In the genomic region with DNA sequence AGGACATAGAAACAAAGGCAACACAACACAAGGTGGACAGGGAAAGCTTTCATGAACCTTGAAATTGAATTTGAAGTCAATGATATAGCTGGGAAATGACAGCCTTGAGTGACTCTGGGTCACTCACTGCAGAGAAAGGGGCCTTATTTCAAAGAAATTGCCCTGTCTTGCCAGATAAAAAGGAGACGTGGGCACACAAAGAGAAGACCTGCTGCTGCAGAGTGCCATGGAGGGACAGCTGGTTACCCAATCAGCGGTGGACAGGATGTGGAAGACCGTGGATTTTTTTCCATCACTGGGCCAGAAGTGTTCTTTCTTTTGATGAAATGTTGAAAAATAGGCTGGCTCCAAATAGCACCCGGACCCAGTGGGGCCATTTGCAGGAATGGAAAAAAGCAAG, we compare ENCODE assay signal across 21 mouse cellular contexts.
DNase-seq lines count a peak whose midpoint lies in the region; ATAC-seq and TF ChIP-seq lines count a peak whose summit lies in the region.
"Had no signal": no experiment of that assay in that cellular context is flagged by ENCODE, and none has a peak within 500 bp of the region (broad histone marks: within the 10 kb centered on the region; RNA-seq: fewer than 3 reads in every experiment).

No protein-coding gene starts in this region.

- H3K27ac ChIP-seq in forebrain, embryonic 12.5 days: 0 out of 2 replicates have a peak overlapping the region, but pooled peaks have one; percentile 53
- H3K27ac ChIP-seq in forebrain, embryonic 10.5 days: no peak overlapping the region
- H3K27ac ChIP-seq in forebrain, embryonic 14.5 days (ENCODE audit: low read depth, low read length): peak overlapping the region; percentile 22; the same call in 1 of the 2 replicates
- no peak overlapping the region for H3K27ac ChIP-seq in forebrain, postnatal 0 days (ENCODE audit: low read depth, low read length)
- H3K27ac ChIP-seq in hindbrain, embryonic 13.5 days: 0 out of 2 replicates have a peak overlapping the region, but pooled peaks have one; percentile 9
- H3K27ac ChIP-seq in hindbrain, embryonic 10.5 days: no peak overlapping the region
- H3K27ac ChIP-seq in CH12.LX (ENCODE audit: insufficient read depth, low read depth): no peak overlapping the region
- H3K27ac ChIP-seq: embryonic facial prominence, embryonic 13.5 days; embryonic facial prominence, embryonic 15.5 days had no signal

- H3K4me1 ChIP-seq in forebrain, embryonic 12.5 days: peaks cover 11% of the 10 kb centered on the region; the same call in 1 of the 2 replicates
- H3K4me1 ChIP-seq in forebrain, embryonic 10.5 days: peaks cover 6% of the 10 kb centered on the region
- peaks cover 4% of the 10 kb centered on the region for H3K4me1 ChIP-seq in forebrain, embryonic 14.5 days (ENCODE audit: control insufficient read depth, insufficient read depth, low read length)
- H3K4me1 ChIP-seq in forebrain, postnatal 0 days (ENCODE audit: insufficient read depth): no peaks in the 10 kb centered on the region
- peaks cover 9% of the 10 kb centered on the region for H3K4me1 ChIP-seq in hindbrain, embryonic 13.5 days (replicated peaks)
- peaks cover 18% of the 10 kb centered on the region; the same call in 1 of the 2 replicates for H3K4me1 ChIP-seq in hindbrain, embryonic 10.5 days (replicated peaks)
- H3K4me1 ChIP-seq in CH12.LX (ENCODE audit: control insufficient read depth in 1 of 2, insufficient read depth in 2 of 2): peaks cover 0 to 10% of the 10 kb centered on the region in 2 experiments; a peak in 2 of 4 replicates
- H3K4me1 ChIP-seq: embryonic facial prominence, embryonic 13.5 days; embryonic facial prominence, embryonic 15.5 days had no signal

- H3K79me2 ChIP-seq in CH12.LX (replicated peaks; ENCODE audit: control insufficient read depth, extremely low read depth, insufficient read depth, poor library complexity, severe bottlenecking): no peaks in the 10 kb centered on the region

- in situ Hi-C loops in CH12.LX (cut with MboI; ENCODE audit: low pct_ligation_motif_present, low pct_unique_long_range_greater_than_20kb, low sequenced_read_pairs): no loop called here

- dilution Hi-C loops in CH12.LX (cut with MboI; ENCODE audit: extremely low pct_ligation_motif_present, extremely low pct_unique_long_range_greater_than_20kb, low sequenced_read_pairs): no loop called here

- H3K4me2 ChIP-seq in forebrain, embryonic 12.5 days: no peak overlapping the region
- H3K4me2 ChIP-seq in forebrain, embryonic 14.5 days (ENCODE audit: low read length): no peak overlapping the region
- no peak overlapping the region for H3K4me2 ChIP-seq in forebrain, postnatal 0 days (ENCODE audit: low read depth)
- H3K4me2 ChIP-seq in hindbrain, embryonic 13.5 days: no peak overlapping the region
- 0 out of 2 replicates have a peak overlapping the region, but pooled peaks have one; percentile 35 for H3K4me2 ChIP-seq in CH12.LX (ENCODE audit: insufficient read depth, low read depth, poor library complexity, severe bottlenecking)
- H3K4me2 ChIP-seq: embryonic facial prominence, embryonic 13.5 days; embryonic facial prominence, embryonic 15.5 days had no signal

- H3K27me3 ChIP-seq in forebrain, embryonic 12.5 days: no peaks in the 10 kb centered on the region; the same call in 1 of the 2 replicates
- H3K27me3 ChIP-seq in forebrain, embryonic 10.5 days (ENCODE audit: poor library complexity, severe bottlenecking): no peaks in the 10 kb centered on the region
- no peaks in the 10 kb centered on the region for H3K27me3 ChIP-seq in forebrain, embryonic 14.5 days (replicated peaks; ENCODE audit: control insufficient read depth, insufficient read depth, low read length)
- H3K27me3 ChIP-seq in forebrain, postnatal 0 days (ENCODE audit: insufficient read depth, low read length): no peaks in the 10 kb centered on the region
- 0 out of 2 replicates have a peak, but pooled peaks cover 3% of the 10 kb centered on the region for H3K27me3 ChIP-seq in hindbrain, embryonic 13.5 days
- H3K27me3 ChIP-seq in hindbrain, embryonic 10.5 days (ENCODE audit: insufficient read depth, poor library complexity, severe bottlenecking): no peaks in the 10 kb centered on the region
- no peaks in the 10 kb centered on the region for H3K27me3 ChIP-seq in CH12.LX (replicated peaks)
- H3K27me3 ChIP-seq: embryonic facial prominence, embryonic 13.5 days; embryonic facial prominence, embryonic 15.5 days had no signal

- no peak overlapping the region for H3K4me3 ChIP-seq in forebrain, embryonic 12.5 days (replicated peaks)
- no peak overlapping the region for H3K4me3 ChIP-seq in forebrain, embryonic 10.5 days
- no peak overlapping the region for H3K4me3 ChIP-seq in forebrain, embryonic 14.5 days (ENCODE audit: low read depth, low read length)
- no peak overlapping the region for H3K4me3 ChIP-seq in forebrain, postnatal 0 days (ENCODE audit: low read depth, low read length)
- H3K4me3 ChIP-seq in hindbrain, embryonic 13.5 days: no peak overlapping the region
- H3K4me3 ChIP-seq in hindbrain, embryonic 10.5 days: no peak overlapping the region
- no peak overlapping the region for H3K4me3 ChIP-seq in CH12.LX (replicated peaks in 1 of 3; ENCODE audit: low read depth in 2 of 3, low read length in 2 of 3, poor library complexity in 1 of 3)
- H3K4me3 ChIP-seq: embryonic facial prominence, embryonic 13.5 days; embryonic facial prominence, embryonic 15.5 days; erythroblast, embryonic 14.5 days had no signal

- H3K9me3 ChIP-seq in forebrain, embryonic 12.5 days: no peaks in the 10 kb centered on the region
- no peaks in the 10 kb centered on the region for H3K9me3 ChIP-seq in forebrain, embryonic 10.5 days
- no peaks in the 10 kb centered on the region for H3K9me3 ChIP-seq in forebrain, embryonic 14.5 days (replicated peaks; ENCODE audit: control insufficient read depth, low read length)
- no peaks in the 10 kb centered on the region for H3K9me3 ChIP-seq in forebrain, postnatal 0 days (ENCODE audit: low read length)
- no peaks in the 10 kb centered on the region for H3K9me3 ChIP-seq in hindbrain, embryonic 13.5 days
- H3K9me3 ChIP-seq in hindbrain, embryonic 10.5 days: no peaks in the 10 kb centered on the region
- no peaks in the 10 kb centered on the region for H3K9me3 ChIP-seq in CH12.LX (replicated peaks; ENCODE audit: low read length)
- H3K9me3 ChIP-seq: embryonic facial prominence, embryonic 13.5 days; embryonic facial prominence, embryonic 15.5 days had no signal

- no peak for TF ChIP-seq RAD21 in CH12.LX (IDR thresholded peaks at IDR 0.05; ENCODE audit: low read depth, low read length)

- no peak; the same call in 1 of the 2 replicates for ATAC-seq in forebrain, embryonic 12.5 days (ENCODE audit: low FRiP score)
- ATAC-seq in forebrain, embryonic 14.5 days: peak; percentile 68
- ATAC-seq in forebrain, postnatal 0 days: no peak
- no peak for ATAC-seq in hindbrain, embryonic 13.5 days (ENCODE audit: low FRiP score)
- ATAC-seq: CD4-positive, CD25-positive, alpha-beta regulatory T cell, adult 4 months had no signal

- TF ChIP-seq CTCF in forebrain, postnatal 0 days (IDR thresholded peaks at IDR 0.05; ENCODE audit: low read depth): no peak
- no peak for TF ChIP-seq CTCF in CH12.LX (conservative IDR thresholded peaks at IDR 0.05 in 1 of 2, IDR thresholded peaks at IDR 0.05 in 1 of 2; ENCODE audit: low read depth in 2 of 2, low read length in 2 of 2)

- H3K9ac ChIP-seq in forebrain, embryonic 12.5 days: no peak overlapping the region
- no peak overlapping the region for H3K9ac ChIP-seq in forebrain, embryonic 14.5 days (ENCODE audit: low read length)
- no peak overlapping the region for H3K9ac ChIP-seq in forebrain, postnatal 0 days
- no peak overlapping the region for H3K9ac ChIP-seq in hindbrain, embryonic 13.5 days
- H3K9ac ChIP-seq in CH12.LX (ENCODE audit: insufficient read depth, low read depth): no peak overlapping the region
- H3K9ac ChIP-seq: embryonic facial prominence, embryonic 13.5 days; embryonic facial prominence, embryonic 15.5 days had no signal

- 58% methylated on average over 4 of the region's 4 CpGs for WGBS in forebrain, embryonic 12.5 days
- 88% methylated on average over 4 of the region's 4 CpGs for WGBS in forebrain, embryonic 10.5 days
- WGBS in forebrain, embryonic 14.5 days: 58% methylated on average over 4 of the region's 4 CpGs
- WGBS in forebrain, postnatal 0 days: 62% methylated on average over 4 of the region's 4 CpGs
- 56% methylated on average over 4 of the region's 4 CpGs for WGBS in hindbrain, embryonic 13.5 days
- WGBS in hindbrain, embryonic 10.5 days: 79% methylated on average over 4 of the region's 4 CpGs

- TF ChIP-seq EP300 in CH12.LX (IDR thresholded peaks at IDR 0.05; ENCODE audit: low read length): no peak

- no peak for DNase-seq in forebrain, embryonic 10.5 days (ENCODE audit: extremely low spot score, low spot score)
- peak; percentile 36 for DNase-seq in forebrain, embryonic 14.5 days (ENCODE audit: low spot score)
- DNase-seq in forebrain, postnatal 0 days: no peak
- DNase-seq in hindbrain, embryonic 10.5 days (ENCODE audit: low spot score): no peak
- DNase-seq in CH12.LX (ENCODE audit: extremely low read depth): no peak
- DNase-seq: adrenal gland, adult 2 months; adrenal gland, postnatal 10 days; adrenal gland, postnatal 25 days; B cell, adult 2 months; cerebellum, adult 11 months; cerebellum, adult 18-20 months; cerebellum, adult 8-10 months; cerebellum, adult 9-11 months; cerebellum, postnatal 36 days; embryo, embryonic 11 days had no signal

- no peaks in the 10 kb centered on the region for H3K36me3 ChIP-seq in forebrain, embryonic 12.5 days (replicated peaks)
- no peaks in the 10 kb centered on the region for H3K36me3 ChIP-seq in forebrain, embryonic 10.5 days (replicated peaks)
- H3K36me3 ChIP-seq in forebrain, embryonic 14.5 days (ENCODE audit: control insufficient read depth, insufficient read depth, low read length): no peaks in the 10 kb centered on the region
- H3K36me3 ChIP-seq in forebrain, postnatal 0 days (ENCODE audit: insufficient read depth): no peaks in the 10 kb centered on the region
- H3K36me3 ChIP-seq in hindbrain, embryonic 13.5 days: no peaks in the 10 kb centered on the region
- no peaks in the 10 kb centered on the region for H3K36me3 ChIP-seq in hindbrain, embryonic 10.5 days
- H3K36me3 ChIP-seq in CH12.LX (replicated peaks in 1 of 2; ENCODE audit: control insufficient read depth in 1 of 2, insufficient read depth in 1 of 2, low read length in 1 of 2): no peaks in the 10 kb centered on the region
- H3K36me3 ChIP-seq: embryonic facial prominence, embryonic 13.5 days; embryonic facial prominence, embryonic 15.5 days had no signal

- TF ChIP-seq POLR2A in CH12.LX (IDR thresholded peaks at IDR 0.05; ENCODE audit: low read depth, low read length): no peak

TF ChIP-seq in CH12.LX, 34 proteins besides CTCF, POLR2A, EP300 and RAD21 (continues in another document):
- TF ChIP-seq MAFK (IDR thresholded peaks at IDR 0.05; ENCODE audit: insufficient replicate concordance, low read length): no peak
- no peak for TF ChIP-seq UBTF (IDR thresholded peaks at IDR 0.05; ENCODE audit: low read depth, low read length)
- TF ChIP-seq RCOR1 (conservative IDR thresholded peaks at IDR 0.05; ENCODE audit: low read depth, low read length): no peak
- no peak for TF ChIP-seq IRF4 (IDR thresholded peaks at IDR 0.05; ENCODE audit: low read depth, low read length)
- TF ChIP-seq HCFC1 (IDR thresholded peaks at IDR 0.05; ENCODE audit: low read depth, low read length): no peak
- no peak for TF ChIP-seq TCF12 (IDR thresholded peaks at IDR 0.05; ENCODE audit: low read depth, low read length)
- no peak for TF ChIP-seq KAT2A (IDR thresholded peaks at IDR 0.05; ENCODE audit: insufficient replicate concordance, low read length)

Comparison
In these comparisons a context has a peak if more than half of its experiments do, and no peak if none do; other contexts are left out.
1. H3K27ac ChIP-seq: peak in forebrain, embryonic 12.5 days (single experiment), forebrain, embryonic 14.5 days (single experiment) and hindbrain, embryonic 13.5 days (single experiment); none in forebrain, embryonic 10.5 days (single experiment), forebrain, postnatal 0 days (single experiment), hindbrain, embryonic 10.5 days (single experiment) and CH12.LX (single experiment).